ENCODE assay signal across 7 mouse cellular contexts in genomic region chr17:12029921-12030461, GRCm38 (mm10).
DNase-seq lines count a peak whose midpoint lies in the region; ATAC-seq and TF ChIP-seq lines count a peak whose summit lies in the region.

No protein-coding gene starts in this region.

- no peak overlapping the region for H3K9ac ChIP-seq in lung, embryonic 14.5 days
- H3K9ac ChIP-seq in embryonic facial prominence, embryonic 14.5 days (ENCODE audit: low read depth, low read length): no peak overlapping the region
- H3K9ac ChIP-seq in limb, embryonic 11.5 days (ENCODE audit: low read length): no peak overlapping the region

- ATAC-seq in lung, embryonic 14.5 days (ENCODE audit: insufficient read depth): peak; percentile 42; the same call in 1 of the 2 replicates
- ATAC-seq in embryonic facial prominence, embryonic 14.5 days (ENCODE audit: low read depth): peak; percentile 22; the same call in 1 of the 2 replicates
- no peak for ATAC-seq in limb, embryonic 11.5 days (ENCODE audit: insufficient number of reproducible peaks, low FRiP score, low TSS enrichment, low read depth)

- no peaks in the 10 kb centered on the region for H3K27me3 ChIP-seq in lung, embryonic 14.5 days (ENCODE audit: insufficient read depth, low read length)
- H3K27me3 ChIP-seq in embryonic facial prominence, embryonic 14.5 days (replicated peaks; ENCODE audit: control insufficient read depth, insufficient read depth, low read length): 0 out of 2 replicates have a peak, but pooled peaks cover 4% of the 10 kb centered on the region
- H3K27me3 ChIP-seq in limb, embryonic 11.5 days (ENCODE audit: control insufficient read depth, insufficient read depth, low read length): no peaks in the 10 kb centered on the region

- no peak overlapping the region for H3K27ac ChIP-seq in lung, embryonic 14.5 days (ENCODE audit: low read depth)
- no peak overlapping the region for H3K27ac ChIP-seq in embryonic facial prominence, embryonic 14.5 days (replicated peaks; ENCODE audit: low read depth, low read length)
- peak overlapping the region; percentile 59; the same call in 1 of the 2 replicates for H3K27ac ChIP-seq in limb, embryonic 11.5 days (replicated peaks; ENCODE audit: low read depth, low read length)
- no peak overlapping the region for H3K27ac ChIP-seq in olfactory bulb, adult 2 months (ENCODE audit: insufficient read depth, low read depth, low read length)

- DNase-seq in lung, embryonic 14.5 days: peak; percentile 44
- DNase-seq in lung, postnatal 4 days: no peak
- peak; percentile 31 for DNase-seq in embryonic facial prominence, embryonic 14.5 days (ENCODE audit: low spot score)
- peak; percentile 45 for DNase-seq in limb, embryonic 11.5 days (ENCODE audit: low spot score)
- DNase-seq in cerebellum, adult 18-20 months: no peak
- DNase-seq in left cerebral cortex, adult 11 months (ENCODE audit: low spot score): no peak

- H3K4me1 ChIP-seq in lung, embryonic 14.5 days (ENCODE audit: insufficient read depth): peaks cover 5% of the 10 kb centered on the region; the same call in 1 of the 2 replicates
- H3K4me1 ChIP-seq in embryonic facial prominence, embryonic 14.5 days (ENCODE audit: control insufficient read depth, insufficient read depth, low read length): peaks cover 15% of the 10 kb centered on the region
- peaks cover 16% of the 10 kb centered on the region for H3K4me1 ChIP-seq in limb, embryonic 11.5 days (ENCODE audit: control insufficient read depth, insufficient read depth, low read length)
- H3K4me1 ChIP-seq in olfactory bulb, adult 2 months (ENCODE audit: control insufficient read depth, insufficient read depth, low read length): peaks cover 19% of the 10 kb centered on the region

- 12% methylated on average over 14 of the region's 14 CpGs for WGBS in lung, embryonic 14.5 days
- 12% methylated on average over 14 of the region's 14 CpGs for WGBS in embryonic facial prominence, embryonic 14.5 days
- WGBS in limb, embryonic 11.5 days: 11% methylated on average over 14 of the region's 14 CpGs
- WGBS in olfactory bulb, adult 2 months: 42% methylated on average over 14 of the region's 14 CpGs

- H3K4me2 ChIP-seq in lung, embryonic 14.5 days: 0 out of 2 replicates have a peak overlapping the region, but pooled peaks have one; percentile 21
- peak overlapping the region; percentile 10; the same call in 1 of the 2 replicates for H3K4me2 ChIP-seq in embryonic facial prominence, embryonic 14.5 days (ENCODE audit: low read depth, low read length)
- H3K4me2 ChIP-seq in limb, embryonic 11.5 days (ENCODE audit: low read depth, severe bottlenecking): peak overlapping the region; percentile 28; the same call in 1 of the 2 replicates

- no peaks in the 10 kb centered on the region for H3K9me3 ChIP-seq in lung, embryonic 14.5 days (ENCODE audit: low read depth, low read length)
- no peaks in the 10 kb centered on the region for H3K9me3 ChIP-seq in embryonic facial prominence, embryonic 14.5 days (ENCODE audit: control insufficient read depth, low read length)
- no peaks in the 10 kb centered on the region for H3K9me3 ChIP-seq in limb, embryonic 11.5 days (ENCODE audit: control insufficient read depth, low read length)

- no peak for TF ChIP-seq CTCF in lung, embryonic 14.5 days (IDR thresholded peaks at IDR 0.05; ENCODE audit: low read depth)
- no peak for TF ChIP-seq CTCF in olfactory bulb, adult 2 months (IDR thresholded peaks at IDR 0.05; ENCODE audit: insufficient read depth, low read depth, low read length)

- H3K4me3 ChIP-seq in lung, embryonic 14.5 days (ENCODE audit: low read depth, low read length): no peak overlapping the region
- H3K4me3 ChIP-seq in embryonic facial prominence, embryonic 14.5 days (ENCODE audit: low read depth, low read length): no peak overlapping the region
- H3K4me3 ChIP-seq in limb, embryonic 11.5 days (ENCODE audit: low read depth, low read length): no peak overlapping the region
- peak overlapping the region; percentile 36 for H3K4me3 ChIP-seq in olfactory bulb, adult 2 months (ENCODE audit: insufficient read depth, low read depth, low read length)

- TF ChIP-seq POLR2A in olfactory bulb, adult 2 months (IDR thresholded peaks at IDR 0.05; ENCODE audit: insufficient read depth, low read depth, low read length): no peak

- no peaks in the 10 kb centered on the region for H3K36me3 ChIP-seq in lung, embryonic 14.5 days (ENCODE audit: insufficient read depth)
- no peaks in the 10 kb centered on the region for H3K36me3 ChIP-seq in embryonic facial prominence, embryonic 14.5 days (ENCODE audit: control insufficient read depth, insufficient read depth, low read length)
- H3K36me3 ChIP-seq in limb, embryonic 11.5 days (ENCODE audit: control insufficient read depth, insufficient read depth, low read length): no peaks in the 10 kb centered on the region

Comparison
In these comparisons a context has a peak if more than half of its experiments do, and no peak if none do; other contexts are left out.
1. DNase-seq: peak in lung, embryonic 14.5 days (single experiment), embryonic facial prominence, embryonic 14.5 days (single experiment) and limb, embryonic 11.5 days (single experiment); none in lung, postnatal 4 days (0 of 2), cerebellum, adult 18-20 months (0 of 2) and left cerebral cortex, adult 11 months (single experiment).
2. Peak in every context shown above with its lines, with median percentiles within 50 percentile points of each other: H3K4me2 ChIP-seq.